Mouse (Mus musculus): Measurements from ENCODE around the gene Tnfrsf14. TPM values are rescaled to one million over a fixed set of nuclear protein-coding genes. Genes with fewer than 3 reads are reported as not detected.
A peak's percentile ranks its signal among the peaks of the same experiment; 100 is the strongest.

The Tnfrsf14 gene
- polyA plus RNA-seq, 1 experiment, result 12.5 TPM

DNA sequence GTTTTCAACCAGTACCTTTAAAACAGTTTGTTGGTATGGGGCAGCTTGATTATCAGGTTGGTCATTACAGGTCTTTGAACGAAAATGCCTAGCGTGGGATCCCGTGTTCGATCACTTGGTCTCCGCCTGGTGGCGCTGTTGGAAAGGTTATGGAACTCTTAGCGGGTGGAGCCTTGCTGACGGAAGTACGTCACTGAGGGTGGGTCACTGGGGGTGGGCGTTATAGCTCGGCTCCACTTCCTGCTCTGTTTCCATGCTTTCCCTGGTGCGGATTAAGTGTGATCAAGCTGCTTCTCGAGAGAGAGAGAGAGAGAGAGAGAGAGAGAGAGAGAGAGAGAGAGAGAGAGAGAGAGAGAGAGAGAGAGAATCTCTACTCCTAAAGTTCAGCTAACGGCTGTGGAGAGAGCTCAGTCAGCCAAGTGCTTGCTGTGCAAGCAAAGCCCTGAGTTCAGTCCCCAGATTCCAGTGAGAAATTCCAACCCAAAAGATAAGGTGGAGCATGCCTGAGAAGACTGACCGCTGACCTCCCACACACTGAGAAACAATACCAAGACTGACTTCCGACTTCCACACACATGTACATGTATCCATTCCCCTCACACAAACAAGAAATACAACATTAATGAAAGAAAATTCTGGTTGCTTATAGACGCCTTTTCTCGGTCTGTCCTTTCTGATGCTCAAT, 50.4 kb downstream of the Tnfrsf14 start:
- Histone ChIP-seq H3K36me3 (ENCODE audit: control insufficient read depth) (no peaks in the 10 kb centered on the region), H3K4me1 (ENCODE audit: control insufficient read depth) (peaks cover 33% of the 10 kb centered on the region), H3K9me3 (ENCODE audit: control insufficient read depth, low read length) (no peaks in the 10 kb centered on the region), H3K4me3 (replicated peaks) (peak overlapping the region; percentile 54), H3K27me3 (ENCODE audit: control insufficient read depth) (peaks cover 17% of the 10 kb centered on the region)
- no peak for TF ChIP-seq GATA1 (IDR thresholded peaks at IDR 0.05; ENCODE audit: low read length)
- no peak for TF ChIP-seq TAL1 (IDR thresholded peaks at IDR 0.05; ENCODE audit: low read length)

DNA sequence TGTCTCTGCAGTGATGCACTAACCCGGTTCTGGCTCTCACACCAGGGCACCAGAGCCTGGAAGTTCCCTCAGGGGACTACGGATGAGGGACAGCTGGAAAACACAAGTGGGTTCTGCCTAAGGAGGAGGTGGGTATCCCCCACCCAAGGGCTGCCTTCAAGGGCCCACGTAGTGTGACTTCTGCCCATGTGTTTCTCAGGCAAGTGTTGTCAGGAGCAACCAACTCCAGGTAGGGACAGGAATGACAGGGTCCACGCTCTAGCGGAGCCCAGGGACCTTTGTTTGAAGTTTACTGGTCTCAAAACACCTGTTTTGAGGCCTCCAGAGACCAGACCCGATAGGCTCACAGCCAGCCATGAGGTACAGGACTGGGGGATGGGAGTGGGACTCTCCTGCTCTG, 55.2 kb downstream of the Tnfrsf14 start:
- TF ChIP-seq TAL1 (IDR thresholded peaks at IDR 0.05; ENCODE audit: low read length), result no peak
- no peak for TF ChIP-seq GATA1 (IDR thresholded peaks at IDR 0.05; ENCODE audit: low read length)
- H3K36me3 ChIP-seq (ENCODE audit: control insufficient read depth), result no peaks in the 10 kb centered on the region
- H3K4me1 ChIP-seq (ENCODE audit: control insufficient read depth), result no peaks in the 10 kb centered on the region
- no peak overlapping the region for H3K4me3 ChIP-seq (replicated peaks)
- peaks cover 23% of the 10 kb centered on the region for H3K27me3 ChIP-seq (ENCODE audit: control insufficient read depth)
- no peaks in the 10 kb centered on the region for H3K9me3 ChIP-seq (ENCODE audit: control insufficient read depth, low read length)

Other genes with a start within 250 kb of the Tnfrsf14 start
- not detected in 2 replicates for gene Ttc34, start 91.1 kb downstream of the Tnfrsf14 start, polyA plus RNA-seq (2012)
- 0.17 and 0.27 TPM in 2 replicates for gene Mmel1, start 59.0 kb downstream of the Tnfrsf14 start, polyA plus RNA-seq (2012)
- gene Fam213b, start 29.4 kb downstream of the Tnfrsf14 start, polyA plus RNA-seq (2012), result 0.21 and 0.47 TPM in 2 replicates
- not detected in 2 replicates for gene Hes5, start 32.4 kb upstream of the Tnfrsf14 start, polyA plus RNA-seq (2012)
- 4.1 and 5.6 TPM in 2 replicates for gene Pank4, start 35.6 kb upstream of the Tnfrsf14 start, polyA plus RNA-seq (2012)
- not detected in 2 replicates for gene Plch2, start 128.2 kb upstream of the Tnfrsf14 start, polyA plus RNA-seq (2012)
- gene Pex10, start 138.5 kb upstream of the Tnfrsf14 start, polyA plus RNA-seq (2012), result 0.84 and 0.97 TPM in 2 replicates
- gene Rer1, start 157.8 kb upstream of the Tnfrsf14 start, polyA plus RNA-seq (2012), result 3.1 and 3.5 TPM in 2 replicates
- gene Morn1, start 158.0 kb upstream of the Tnfrsf14 start, polyA plus RNA-seq (2012), result 0.21 and 0.22 TPM in 2 replicates